Mouse (Mus musculus): ENCODE measurements at regions not wholly inside any gene's neighbourhood (a gene's known extent, or its start where the extent isn't known, plus 50 kb on each side); places are given as distances from the start of the nearest gene placed in this dataset.

GRCm38 (mm10) chr3:149625066-149625465 is 634.7 kb upstream of the Adgrl2 start:
- TF ChIP-seq CTCF (IDR thresholded peaks at IDR 0.05; ENCODE audit: extremely low read depth, insufficient read length, insufficient replicate concordance, low read depth, low read length) (no peak), POLR2A (IDR thresholded peaks at IDR 0.05; ENCODE audit: low read depth, low read length) (no peak)
